11 mouse cellular contexts compared by ENCODE assay signal in genomic region chr9:21136401-21136800, GRCm38 (mm10). TPM values are rescaled to one million over a fixed set of nuclear protein-coding genes. Genes with fewer than 3 reads are reported as not detected.
A peak's percentile ranks its signal among the peaks of the same experiment; 100 is the strongest.
DNase-seq lines count a peak whose midpoint lies in the region; ATAC-seq and TF ChIP-seq lines count a peak whose summit lies in the region.
"Had no signal": no experiment of that assay in that cellular context is flagged by ENCODE, and none has a peak within 500 bp of the region (broad histone marks: within the 10 kb centered on the region; RNA-seq: fewer than 3 reads in every experiment).

No protein-coding gene starts in this region.

- H3K36me3 ChIP-seq in liver, embryonic 12.5 days, result peaks cover 42% of the 10 kb centered on the region
- H3K36me3 ChIP-seq in liver, embryonic 13.5 days, result peaks cover 39% of the 10 kb centered on the region
- peaks cover 27% of the 10 kb centered on the region for H3K36me3 ChIP-seq in midbrain, embryonic 15.5 days (replicated peaks)

- no peak overlapping the region for H3K4me3 ChIP-seq in gastrocnemius, adult 2 months
- H3K4me3 ChIP-seq in liver, embryonic 12.5 days, result no peak overlapping the region
- no peak overlapping the region for H3K4me3 ChIP-seq in liver, embryonic 13.5 days (replicated peaks)
- H3K4me3 ChIP-seq in midbrain, embryonic 15.5 days, result no peak overlapping the region
- H3K4me3 ChIP-seq: lung, embryonic 15.5 days; myocyte had no signal

- no peak for TF ChIP-seq CTCF in gastrocnemius, adult 2 months (IDR thresholded peaks at IDR 0.05)

- H3K4me1 ChIP-seq in liver, embryonic 12.5 days, result peaks cover 23% of the 10 kb centered on the region
- peaks cover 34% of the 10 kb centered on the region for H3K4me1 ChIP-seq in liver, embryonic 13.5 days (replicated peaks)
- H3K4me1 ChIP-seq in midbrain, embryonic 15.5 days, result no peaks in the 10 kb centered on the region

- 38% methylated on average over 6 of the region's 6 CpGs for WGBS in liver, embryonic 12.5 days (ENCODE audit: insufficient replicate concordance)
- 38% methylated on average over 6 of the region's 6 CpGs for WGBS in liver, embryonic 13.5 days (ENCODE audit: insufficient replicate concordance)
- WGBS in midbrain, embryonic 15.5 days, result 86% methylated on average over 6 of the region's 6 CpGs

- H3K27me3 ChIP-seq in liver, embryonic 12.5 days (replicated peaks), result no peaks in the 10 kb centered on the region
- H3K27me3 ChIP-seq in liver, embryonic 13.5 days, result no peaks in the 10 kb centered on the region
- no peaks in the 10 kb centered on the region for H3K27me3 ChIP-seq in midbrain, embryonic 15.5 days (replicated peaks)
- H3K27me3 ChIP-seq: lung, embryonic 15.5 days had no signal

- no peak overlapping the region for H3K4me2 ChIP-seq in liver, embryonic 12.5 days
- no peak overlapping the region for H3K4me2 ChIP-seq in liver, embryonic 13.5 days
- no peak overlapping the region for H3K4me2 ChIP-seq in midbrain, embryonic 15.5 days
- H3K4me2 ChIP-seq: lung, embryonic 15.5 days had no signal

- intact Hi-C loops in gastrocnemius, adult 2 months (cut with DNase I), result no loop called here
- intact Hi-C loops in left cerebral cortex, postnatal 36 days (cut with DNase I), result no loop called here

- no peak overlapping the region for H3K9ac ChIP-seq in liver, embryonic 12.5 days
- H3K9ac ChIP-seq in liver, embryonic 13.5 days, result 0 out of 2 replicates have a peak overlapping the region, but pooled peaks have one; percentile 10
- no peak overlapping the region for H3K9ac ChIP-seq in midbrain, embryonic 15.5 days
- H3K9ac ChIP-seq: lung, embryonic 15.5 days had no signal

- no peak for ATAC-seq in liver, embryonic 12.5 days
- ATAC-seq in liver, embryonic 13.5 days (ENCODE audit: low read depth), result no peak
- ATAC-seq in midbrain, embryonic 15.5 days (replicated peaks), result no peak

- peak overlapping the region; percentile 84 for H3K27ac ChIP-seq in gastrocnemius, adult 2 months
- H3K27ac ChIP-seq in liver, embryonic 12.5 days, result peak overlapping the region; percentile 43; the same call in 1 of the 2 replicates
- peak overlapping the region; percentile 31; the same call in 1 of the 2 replicates for H3K27ac ChIP-seq in liver, embryonic 13.5 days
- no peak overlapping the region for H3K27ac ChIP-seq in midbrain, embryonic 15.5 days
- H3K27ac ChIP-seq: lung, embryonic 15.5 days had no signal

- H3K9me3 ChIP-seq in liver, embryonic 12.5 days (replicated peaks), result no peaks in the 10 kb centered on the region
- H3K9me3 ChIP-seq in liver, embryonic 13.5 days (replicated peaks), result no peaks in the 10 kb centered on the region
- H3K9me3 ChIP-seq in midbrain, embryonic 15.5 days, result no peaks in the 10 kb centered on the region
- H3K9me3 ChIP-seq: lung, embryonic 15.5 days had no signal

- no peak for DNase-seq in gastrocnemius, adult 2 months
- DNase-seq in gastrocnemius, postnatal 4 days (ENCODE audit: low spot score in 2 of 2), result no peak
- DNase-seq in liver, result no peak
- peak; percentile 75 for DNase-seq in CD4-positive, CD25-positive, alpha-beta regulatory T cell, adult 2 months (ENCODE audit: low read depth, low spot score)
- DNase-seq in liver, embryonic 13.5 days, result no peak
- DNase-seq in left cerebral cortex, postnatal 36 days (ENCODE audit: low spot score in 2 of 2), result no peak
- DNase-seq: adrenal gland, adult 2 months had no signal

RNA-seq across cellular contexts. Expression of gene Tyk2, which starts 5.4 kb away (rescaled TPM):
- total RNA-seq in gastrocnemius, adult 2 months (2021), result 1 to 10 TPM; 4.4 to 5.9 TPM
- 1 to 10 TPM; 9.3 TPM for total RNA-seq in gastrocnemius, postnatal 4 days (2021)
- 8.5 and 10.4 TPM in 2 replicates for polyA plus RNA-seq in liver, embryonic 12.5 days (2016; fragmentation: Nextera tagmentation; extraction: Ambion mirVana)
- 6.2 and 7.2 TPM in 2 replicates for polyA plus RNA-seq in liver, embryonic 13.5 days (2015; fragmentation: Nextera tagmentation; extraction: Ambion mirVana)
- 10 to 100 TPM in 1 of 2 experiments, 1 to 10 TPM in 1; 9.1 to 15.3 TPM for total RNA-seq in left cerebral cortex, postnatal 36 days (2021)
- polyA plus RNA-seq in midbrain, embryonic 15.5 days (2015; fragmentation: Nextera tagmentation; extraction: Ambion mirVana), result 12.5 TPM in 2 replicates

RNA-seq across cellular contexts. Expression of gene Cdc37, which starts 13.4 kb away (rescaled TPM):
- 100 to 1,000 TPM; 116 to 139 TPM for total RNA-seq in gastrocnemius, adult 2 months (2021)
- 100 to 1,000 TPM; 160 to 163 TPM for total RNA-seq in gastrocnemius, postnatal 4 days (2021)
- 221 and 228 TPM in 2 replicates for polyA plus RNA-seq in liver, embryonic 12.5 days (2016; fragmentation: Nextera tagmentation; extraction: Ambion mirVana)
- 170 and 200 TPM in 2 replicates for polyA plus RNA-seq in liver, embryonic 13.5 days (2015; fragmentation: Nextera tagmentation; extraction: Ambion mirVana)
- 100 to 1,000 TPM; 139 to 155 TPM for total RNA-seq in left cerebral cortex, postnatal 36 days (2021)
- 215 and 226 TPM in 2 replicates for polyA plus RNA-seq in midbrain, embryonic 15.5 days (2015; fragmentation: Nextera tagmentation; extraction: Ambion mirVana)

RNA-seq across cellular contexts. Expression of gene Pde4a, which starts 29.1 kb away (rescaled TPM):
- 10 to 100 TPM; 39.0 to 66.8 TPM for total RNA-seq in gastrocnemius, adult 2 months (2021)
- total RNA-seq in gastrocnemius, postnatal 4 days (2021), result 10 to 100 TPM; 11.6 to 13.8 TPM
- polyA plus RNA-seq in liver, embryonic 12.5 days (2016; fragmentation: Nextera tagmentation; extraction: Ambion mirVana), result 2.6 and 2.9 TPM in 2 replicates
- 2.0 and 2.1 TPM in 2 replicates for polyA plus RNA-seq in liver, embryonic 13.5 days (2015; fragmentation: Nextera tagmentation; extraction: Ambion mirVana)
- 10 to 100 TPM; 94.8 to 98.7 TPM for total RNA-seq in left cerebral cortex, postnatal 36 days (2021)
- 42.7 and 44.5 TPM in 2 replicates for polyA plus RNA-seq in midbrain, embryonic 15.5 days (2015; fragmentation: Nextera tagmentation; extraction: Ambion mirVana)

RNA-seq across cellular contexts. Expression of gene Raver1, which starts 44.6 kb away (rescaled TPM):
- 10 to 100 TPM; 17.1 to 19.5 TPM for total RNA-seq in gastrocnemius, adult 2 months (2021)
- 10 to 100 TPM; 33.0 to 37.3 TPM for total RNA-seq in gastrocnemius, postnatal 4 days (2021)
- polyA plus RNA-seq in liver, embryonic 12.5 days (2016; fragmentation: Nextera tagmentation; extraction: Ambion mirVana), result 39.8 and 43.8 TPM in 2 replicates
- 18.4 and 27.0 TPM in 2 replicates for polyA plus RNA-seq in liver, embryonic 13.5 days (2015; fragmentation: Nextera tagmentation; extraction: Ambion mirVana)
- 10 to 100 TPM; 26.1 to 29.0 TPM for total RNA-seq in left cerebral cortex, postnatal 36 days (2021)
- 35.0 and 36.1 TPM in 2 replicates for polyA plus RNA-seq in midbrain, embryonic 15.5 days (2015; fragmentation: Nextera tagmentation; extraction: Ambion mirVana)

RNA-seq across cellular contexts. Expression of gene Gm38431, which starts 44.6 kb away (rescaled TPM):
- 1 to 10 TPM; 1.2 to 1.6 TPM for total RNA-seq in gastrocnemius, adult 2 months (2021)
- 1 to 10 TPM; 1.3 to 1.7 TPM for total RNA-seq in gastrocnemius, postnatal 4 days (2021)
- 1.2 and 2.1 TPM in 2 replicates for polyA plus RNA-seq in liver, embryonic 12.5 days (2016; fragmentation: Nextera tagmentation; extraction: Ambion mirVana)
- polyA plus RNA-seq in liver, embryonic 13.5 days (2015; fragmentation: Nextera tagmentation; extraction: Ambion mirVana), result 1.3 and 1.6 TPM in 2 replicates
- total RNA-seq in left cerebral cortex, postnatal 36 days (2021), result 1 to 10 TPM; 2.1 to 3.5 TPM
- polyA plus RNA-seq in midbrain, embryonic 15.5 days (2015; fragmentation: Nextera tagmentation; extraction: Ambion mirVana), result 2.2 and 2.3 TPM in 2 replicates
